Mouse (Mus musculus): ENCODE data around the gene Irx5.

DNA sequence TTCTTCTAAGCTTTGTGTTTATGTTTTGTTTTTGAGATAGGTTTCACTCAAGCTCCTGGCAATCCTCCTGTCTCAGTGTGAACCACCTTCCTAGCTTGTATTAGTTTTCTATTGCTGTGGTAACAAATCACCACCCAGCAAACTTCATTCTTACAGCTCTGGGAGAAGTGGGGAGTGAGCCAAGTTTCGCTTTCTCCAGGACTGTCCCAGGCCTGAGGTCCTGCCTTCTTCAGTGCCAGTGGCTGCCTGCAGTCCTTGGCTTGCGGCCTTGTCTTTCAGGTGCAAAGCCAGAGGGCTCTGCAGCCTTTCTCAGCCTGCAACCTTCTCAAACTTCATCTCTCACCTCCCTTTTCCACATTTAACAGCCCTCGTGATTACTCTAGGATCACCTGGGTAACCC is 25.6 kb upstream of the Irx5 start:
- no peak for TF ChIP-seq CTCF (IDR thresholded peaks at IDR 0.05; ENCODE audit: borderline replicate concordance, insufficient read depth, low read length)
- no peak for TF ChIP-seq POLR2A (IDR thresholded peaks at IDR 0.05; ENCODE audit: low read depth, low read length)
